Mouse (Mus musculus) fat pad, adult 2 months (tissue): ENCODE measurements around the gene Galk2.

Experiments
- DNase-seq: peaks from one replicate; pipeline ENCODE4 v3.0.0-alpha.2; 2011; ENCODE audit warnings: low read depth, low spot score; ENCODE audit errors: extremely low read depth

The Galk2 gene

DNA sequence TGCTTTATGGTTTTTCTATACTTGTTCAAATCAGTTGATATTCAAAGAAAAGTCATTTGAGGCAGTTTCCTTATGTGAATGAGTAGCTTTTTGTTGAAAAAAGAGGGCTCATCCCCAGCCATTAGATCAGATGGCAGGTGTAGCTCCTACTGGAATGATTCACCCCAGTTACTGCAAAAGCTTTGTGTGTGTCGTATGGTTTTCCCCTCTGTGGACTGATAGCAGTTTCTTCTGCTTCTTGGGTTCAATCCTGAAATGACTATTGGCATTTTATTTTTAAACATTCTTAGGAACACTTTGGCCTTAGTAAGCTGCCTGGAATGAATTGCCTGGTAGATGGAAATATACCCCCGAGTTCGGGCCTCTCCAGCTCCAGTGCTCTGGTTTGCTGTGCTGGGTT lies 37.4 kb downstream of the Galk2 start:
- DNase-seq: no peak

GRCm38 (mm10) chr2:125900797-125901410 lies 42.0 kb downstream of the Galk2 start:
- DNase-seq: no peak

- DNase-seq: no peak
These were observed 42.5 kb downstream of the Galk2 start for GRCm38 (mm10) chr2:125901426-125901825.

DNA sequence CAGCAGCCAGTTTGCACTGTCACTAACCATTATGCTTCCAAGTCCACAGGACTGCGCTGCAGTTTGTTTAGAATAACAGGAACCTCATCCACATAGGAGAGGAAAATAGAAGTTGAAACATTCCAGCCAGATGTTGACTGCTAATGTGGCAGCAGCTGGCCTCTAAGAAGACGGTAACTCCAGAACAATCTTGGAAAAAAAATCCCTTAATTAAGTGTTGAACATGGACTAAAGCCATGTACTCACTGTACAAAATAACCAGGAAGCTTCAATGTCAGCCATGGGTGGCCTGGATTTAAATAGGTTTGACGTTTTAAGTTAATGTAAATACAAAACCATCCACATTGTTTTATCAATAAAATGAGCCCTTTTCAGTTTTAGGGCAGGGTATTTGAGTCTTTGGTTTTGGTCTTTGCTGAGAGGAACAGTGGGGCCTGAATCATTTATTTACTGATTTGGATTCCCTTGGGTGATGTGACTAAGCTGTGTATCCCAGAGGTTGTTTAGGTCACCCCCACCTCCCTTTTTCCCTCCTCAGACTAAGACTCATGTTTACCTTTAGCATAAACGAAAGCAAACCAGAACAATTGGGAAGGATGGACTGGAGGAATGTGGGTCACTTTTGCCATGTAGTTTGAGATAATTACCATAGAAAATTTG lies 47.6 kb downstream of the Galk2 start:
- no peak for DNase-seq

DNA sequence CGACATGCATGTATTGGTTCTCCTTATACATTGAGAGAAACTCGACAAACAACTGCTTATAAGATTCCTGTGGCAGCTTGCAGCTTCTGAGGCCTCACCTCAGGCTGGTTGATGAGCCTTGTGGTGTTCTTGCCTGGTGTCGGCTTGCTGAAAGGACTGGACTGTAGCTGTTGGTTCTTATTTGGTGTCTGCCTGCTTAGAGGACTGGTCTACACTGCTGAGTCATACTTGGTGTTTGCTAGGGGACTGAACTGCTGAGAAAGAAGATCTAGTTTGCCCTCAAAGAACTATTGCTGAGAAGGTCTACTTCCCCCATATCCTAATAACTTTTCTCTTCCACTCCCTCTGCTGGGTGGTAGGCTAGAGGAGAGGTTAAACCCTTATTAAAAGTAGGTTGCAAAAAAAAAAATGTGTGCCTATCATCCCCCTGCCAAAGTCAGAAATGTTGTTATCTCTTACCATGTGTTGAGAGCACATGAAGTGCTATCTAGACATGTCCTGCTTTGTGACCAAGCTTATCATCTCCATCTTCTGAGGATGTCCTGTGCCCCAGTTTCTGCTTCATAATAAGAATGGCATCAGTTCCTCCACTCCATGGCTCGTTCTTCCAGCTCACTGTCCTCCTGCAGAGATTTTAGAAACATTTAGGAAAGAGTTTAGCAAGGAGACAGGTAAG lies 48.8 kb downstream of the Galk2 start:
- no peak for DNase-seq

- no peak for DNase-seq
These were observed 55.3 kb downstream of the Galk2 start for GRCm38 (mm10) chr2:125914167-125914566.

GRCm38 (mm10) chr2:125914713-125915112 lies 55.8 kb downstream of the Galk2 start:
- DNase-seq: no peak

DNA sequence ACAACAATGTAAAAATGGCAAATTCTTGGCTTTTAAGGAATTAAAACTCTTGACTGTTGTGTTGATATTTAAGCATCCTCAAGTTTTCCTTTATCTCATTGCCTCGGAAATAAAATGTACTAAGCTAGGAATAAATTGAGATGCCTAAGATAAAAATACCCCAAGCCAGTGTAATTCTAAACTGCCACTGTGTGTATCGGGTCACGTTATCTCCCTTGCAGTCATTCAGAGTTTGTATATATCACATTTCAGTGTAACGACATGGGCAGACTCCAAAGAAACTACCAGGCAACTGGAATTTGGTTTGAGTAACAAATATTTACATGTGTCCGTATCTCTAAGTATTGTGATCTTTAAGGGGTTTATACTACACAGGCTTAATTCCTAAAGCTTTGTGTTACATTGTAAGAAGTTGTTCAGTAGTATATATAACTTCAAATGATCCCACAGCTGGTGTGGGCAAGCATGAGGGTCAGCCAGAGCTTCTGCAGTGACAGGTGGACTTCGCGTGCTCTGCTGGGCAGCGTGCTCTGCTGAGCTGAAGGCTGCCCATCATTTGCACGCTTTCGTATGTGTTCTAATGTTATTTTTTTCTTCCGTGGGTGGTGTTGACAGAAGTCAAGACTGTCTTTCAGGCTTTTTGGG lies 57.9 kb downstream of the Galk2 start:
- no peak for DNase-seq

DNA sequence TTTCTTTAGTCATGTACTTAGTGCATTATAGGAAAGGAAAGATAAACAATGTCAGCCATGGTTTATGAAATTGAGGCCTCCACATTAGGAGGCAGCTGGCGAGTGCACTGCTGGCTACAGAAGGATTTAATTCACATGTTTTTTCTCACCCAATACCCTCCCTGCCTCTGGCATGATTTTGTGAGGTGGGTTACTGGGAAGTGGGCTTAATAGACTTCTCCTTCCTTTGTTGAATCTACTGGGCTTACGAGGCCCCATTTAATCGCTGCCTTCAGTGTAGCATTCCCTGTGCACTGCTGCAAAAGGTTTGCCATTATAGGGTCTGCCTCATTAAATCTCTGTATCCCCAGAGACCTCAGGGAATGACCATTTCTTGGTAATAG lies 58.4 kb downstream of the Galk2 start:
- DNase-seq: no peak

- DNase-seq: no peak
These were observed 62.4 kb downstream of the Galk2 start for GRCm38 (mm10) chr2:125921273-125921672.

GRCm38 (mm10) chr2:125922149-125922548 lies 63.2 kb downstream of the Galk2 start:
- no peak for DNase-seq

- no peak for DNase-seq
These were observed 64.0 kb downstream of the Galk2 start for GRCm38 (mm10) chr2:125922877-125923276.

GRCm38 (mm10) chr2:125923346-125923745 lies 64.4 kb downstream of the Galk2 start:
- DNase-seq: no peak

DNA sequence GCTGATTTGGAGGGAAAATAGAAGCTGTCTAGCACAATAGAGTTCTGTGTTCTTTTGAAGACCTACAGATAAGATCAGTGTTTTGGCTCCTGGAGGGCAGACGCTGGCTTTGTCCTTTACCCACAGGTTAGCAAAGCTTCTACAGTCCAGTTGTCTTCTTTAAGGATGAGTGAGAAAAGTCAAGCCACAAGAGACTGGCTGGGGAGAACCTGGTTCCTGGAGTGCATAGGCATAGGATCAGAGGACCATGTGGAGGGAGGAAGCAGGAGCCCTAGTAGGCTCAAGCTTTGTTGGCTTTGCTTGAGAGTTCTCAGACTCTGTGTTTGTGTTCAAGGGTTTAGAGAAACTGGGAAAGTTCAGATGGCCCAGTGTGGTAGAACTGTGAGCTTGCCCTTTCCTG lies 65.6 kb downstream of the Galk2 start:
- no peak for DNase-seq

DNA sequence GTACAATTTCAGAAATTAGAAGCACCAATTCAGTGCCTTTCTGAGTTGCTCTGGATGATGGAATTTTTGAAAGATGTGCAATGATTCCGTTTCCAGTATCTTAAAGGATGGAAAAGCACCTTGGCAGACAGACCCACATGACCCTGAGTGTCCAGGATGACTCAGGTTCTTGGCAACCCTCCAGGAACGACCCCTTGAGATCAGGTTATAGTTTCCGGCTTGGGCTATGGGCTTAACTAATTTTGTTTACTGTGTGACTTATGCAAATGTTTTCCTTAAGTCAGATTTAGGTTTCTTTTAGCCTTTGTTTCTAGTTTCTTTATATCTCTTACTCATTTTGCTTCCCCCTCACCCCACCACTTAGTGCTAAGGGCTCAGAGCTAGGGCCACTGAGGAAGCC lies 66.2 kb downstream of the Galk2 start:
- no peak for DNase-seq

DNA sequence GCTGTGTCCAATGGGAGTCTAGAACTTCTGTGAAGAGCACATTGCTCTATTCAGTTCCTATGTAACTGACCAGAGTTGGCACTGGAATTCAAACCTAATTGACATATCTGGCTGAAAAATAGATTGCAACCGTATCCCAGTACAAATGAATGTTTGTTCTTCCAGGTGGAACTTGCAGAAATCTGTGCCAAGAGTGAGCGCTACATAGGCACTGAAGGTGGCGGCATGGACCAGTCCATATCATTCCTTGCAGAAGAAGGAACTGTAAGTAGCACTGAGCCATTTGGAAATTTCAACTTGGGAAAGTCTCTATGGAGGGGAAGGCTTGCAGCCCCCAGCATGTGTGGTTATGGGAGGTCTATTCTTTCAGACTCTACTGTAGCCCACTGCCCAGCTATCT lies 70.5 kb downstream of the Galk2 start:
- DNase-seq: no peak

GRCm38 (mm10) chr2:125929872-125930271 lies 71.0 kb downstream of the Galk2 start:
- no peak for DNase-seq

DNA sequence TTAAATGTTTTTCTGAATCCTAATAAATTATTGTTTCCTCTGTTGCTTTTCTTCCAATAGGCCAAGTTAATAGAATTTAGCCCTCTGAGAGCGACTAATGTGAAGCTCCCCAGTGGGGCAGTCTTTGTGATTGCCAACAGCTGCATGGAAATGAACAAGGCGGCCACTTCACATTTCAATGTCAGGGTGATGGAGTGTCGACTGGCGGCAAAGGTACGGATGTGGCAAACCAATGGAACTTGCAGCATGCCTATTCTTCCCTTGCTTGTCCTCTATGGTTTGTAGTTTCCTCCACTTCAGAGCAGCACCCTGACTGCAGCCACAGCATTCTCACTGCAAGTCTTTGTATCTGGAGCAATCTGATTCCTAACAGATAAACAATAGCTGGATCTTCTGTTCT lies 72.3 kb downstream of the Galk2 start:
- no peak for DNase-seq

DNA sequence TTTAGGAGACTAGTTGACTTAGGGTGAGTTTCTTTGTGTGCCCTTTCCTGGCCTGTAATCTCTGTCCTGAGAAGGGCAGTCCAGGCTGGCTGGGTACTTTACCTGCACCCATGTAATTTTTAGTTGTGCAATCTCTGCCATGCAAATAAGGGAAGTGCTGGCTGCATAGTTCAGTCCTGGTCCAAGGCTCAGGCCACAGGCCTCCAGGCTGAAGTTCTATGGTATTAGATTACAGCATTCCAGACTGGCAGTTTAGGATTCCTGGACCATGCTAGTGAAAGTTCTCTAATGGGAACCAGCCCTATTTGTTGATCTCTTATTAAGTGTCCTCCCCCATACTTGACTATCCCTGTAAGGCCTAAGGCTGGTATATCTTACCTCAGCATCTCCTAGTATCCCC lies 73.8 kb downstream of the Galk2 start:
- no peak for DNase-seq

GRCm38 (mm10) chr2:125933977-125934376 lies 75.1 kb downstream of the Galk2 start:
- no peak for DNase-seq

DNA sequence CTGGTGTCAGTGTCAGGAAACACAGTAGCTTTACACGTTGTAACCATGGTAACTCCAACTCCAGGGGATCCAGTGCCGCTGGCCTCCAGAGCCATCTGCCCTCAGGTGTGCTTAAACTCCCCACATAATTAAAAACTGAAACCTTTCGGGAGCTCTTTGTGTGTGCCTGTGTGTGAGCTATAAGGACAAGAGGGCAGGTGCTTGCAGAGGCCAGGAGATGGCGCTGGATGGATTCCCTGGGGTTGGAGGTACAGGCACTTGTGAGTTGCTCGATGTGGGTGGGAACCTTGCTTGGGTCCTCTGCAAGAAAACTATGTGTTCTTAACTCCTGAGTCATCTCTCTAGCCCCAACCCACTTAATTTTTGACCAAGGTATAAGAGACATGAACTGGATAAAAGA lies 77.5 kb downstream of the Galk2 start:
- no peak for DNase-seq
